Mouse (Mus musculus) CH12.LX (cell line): ENCODE results near the gene Focad. TPM values are rescaled to one million over a fixed set of nuclear protein-coding genes. Genes with fewer than 3 reads are reported as not detected.

Experiments used
- DNase-seq: peaks from one replicate; pipeline ENCODE4 v3.0.0-alpha.2; 2013; ENCODE audit errors: extremely low read depth
- H3K27ac ChIP-seq: 2 replicates; pipeline ENCODE4 v1.5.1; 2012; ENCODE audit warnings: low read depth, mild to moderate bottlenecking, control low read depth, moderate library complexity; ENCODE audit not compliant: insufficient read depth
- H3K27me3 ChIP-seq: replicated peaks from 2 replicates; pipeline ENCODE3; 2012; ENCODE audit warnings: inconsistent platforms
- H3K36me3 ChIP-seq, 2 experiments: replicated peaks in 1 of 2; 2 replicates each; pipeline versions ENCODE3 to v1.6.1; 2012; ENCODE audit warnings: inconsistent platforms in 1 of 2, low read length in 1 of 2, mild to moderate bottlenecking in 1 of 2, mixed read lengths in 1 of 2, moderate library complexity in 1 of 2; ENCODE audit not compliant: control insufficient read depth in 1 of 2, insufficient read depth in 1 of 2
- H3K4me1 ChIP-seq, 2 experiments: 2 replicates each; pipeline ENCODE4 v1.6.1; 2012; ENCODE audit warnings: inconsistent platforms in 1 of 2, moderate library complexity in 1 of 2; ENCODE audit not compliant: insufficient read depth in 2 of 2, control insufficient read depth in 1 of 2
- H3K4me2 ChIP-seq: 2 replicates; pipeline ENCODE4 v1.6.1; 2012; ENCODE audit warnings: low read depth, mild to moderate bottlenecking, control low read depth; ENCODE audit not compliant: poor library complexity, insufficient read depth, severe bottlenecking
- H3K4me3 ChIP-seq, 3 experiments: fragments of 150-350 bp in 1 of 3; sonication (generic) in 1 of 3; replicated peaks in 1 of 3; 2 replicates each; pipeline versions ENCODE3 to v1.5.1; 2011 to 2012; ENCODE audit warnings: low read depth in 2 of 3, low read length in 2 of 3, mild to moderate bottlenecking in 2 of 3, moderate library complexity in 2 of 3, control low read depth in 1 of 3, improper control_type of control experiment in 1 of 3, inconsistent platforms in 1 of 3, mixed read lengths in 1 of 3; ENCODE audit not compliant: poor library complexity in 1 of 3
- H3K79me2 ChIP-seq: replicated peaks from 2 replicates; pipeline ENCODE4 v1.6.1; 2012; ENCODE audit warnings: mild to moderate bottlenecking, moderate library complexity; ENCODE audit not compliant: control insufficient read depth, poor library complexity, insufficient read depth, severe bottlenecking; ENCODE audit errors: extremely low read depth
- H3K9ac ChIP-seq: 2 replicates; pipeline ENCODE4 v1.6.1; 2012; ENCODE audit warnings: low read depth, mild to moderate bottlenecking, control low read depth, moderate library complexity; ENCODE audit not compliant: insufficient read depth
- H3K9me3 ChIP-seq: replicated peaks from 2 replicates; pipeline ENCODE3; 2012; ENCODE audit warnings: low read length, inconsistent platforms, mixed read lengths
- BHLHE40 ChIP-seq: IDR thresholded peaks from 2 replicates; pipeline ENCODE4 v1.6.1; 2011; ENCODE audit warnings: mild to moderate bottlenecking, low read depth, low read length, improper control_type of control experiment
- CTCF ChIP-seq, 2 experiments: IDR thresholded peaks in 1 of 2; conservative IDR thresholded peaks in 1 of 2; 2 replicates each; pipeline ENCODE4 v1.5.1; 2011 to 2012; ENCODE audit warnings: low read depth in 2 of 2, low read length in 2 of 2, improper control_type of control experiment in 1 of 2, inconsistent platforms in 1 of 2, mild to moderate bottlenecking in 1 of 2, moderate library complexity in 1 of 2
- E2F4 ChIP-seq: IDR thresholded peaks from 2 replicates; pipeline ENCODE4 v1.6.1; 2011; ENCODE audit warnings: low read depth, low read length, improper control_type of control experiment; ENCODE audit not compliant: insufficient replicate concordance
- IRF4 ChIP-seq: IDR thresholded peaks from 2 replicates; pipeline ENCODE4 v1.6.1; 2014; ENCODE audit warnings: low read depth, mild to moderate bottlenecking, inconsistent platforms, low read length, improper control_type of control experiment
- JUND ChIP-seq: conservative IDR thresholded peaks from 2 replicates; pipeline ENCODE4 v1.6.1; 2011; ENCODE audit warnings: low read depth, low read length, improper control_type of control experiment
- KAT2A ChIP-seq: IDR thresholded peaks from 2 replicates; pipeline ENCODE4 v1.6.1; 2012; ENCODE audit warnings: low read length, improper control_type of control experiment, inconsistent platforms; ENCODE audit not compliant: insufficient replicate concordance
- MAFK ChIP-seq: IDR thresholded peaks from 2 replicates; pipeline ENCODE4 v1.6.1; 2011; ENCODE audit warnings: low read length, improper control_type of control experiment; ENCODE audit not compliant: insufficient replicate concordance
- MAX ChIP-seq: IDR thresholded peaks from 2 replicates; pipeline ENCODE4 v1.6.1; 2011; ENCODE audit warnings: low read length, improper control_type of control experiment
- NELFE ChIP-seq: IDR thresholded peaks from 2 replicates; pipeline ENCODE4 v1.6.1; 2011; ENCODE audit warnings: low read depth, low read length, improper control_type of control experiment
- PAX5 ChIP-seq: IDR thresholded peaks from 2 replicates; pipeline ENCODE4 v1.6.1; 2012; ENCODE audit warnings: low read length, inconsistent platforms, mixed read lengths
- SIN3A ChIP-seq: IDR thresholded peaks from 2 replicates; pipeline ENCODE4 v1.6.1; 2012; ENCODE audit warnings: low read length, improper control_type of control experiment, inconsistent platforms
- TBP ChIP-seq: conservative IDR thresholded peaks from 2 replicates; pipeline ENCODE4 v1.6.1; 2011; ENCODE audit warnings: low read depth, low read length, improper control_type of control experiment
- USF1 ChIP-seq: IDR thresholded peaks from 2 replicates; pipeline ENCODE4 v1.6.1; 2014; ENCODE audit warnings: low read depth, mild to moderate bottlenecking, inconsistent platforms, low read length, improper control_type of control experiment
- USF2 ChIP-seq: conservative IDR thresholded peaks from 2 replicates; pipeline ENCODE4 v1.6.1; 2011; ENCODE audit warnings: low read depth, low read length, improper control_type of control experiment
- ZC3H11A ChIP-seq: IDR thresholded peaks from 2 replicates; pipeline ENCODE4 v1.6.1; 2012; ENCODE audit warnings: low read depth, mild to moderate bottlenecking, inconsistent platforms, low read length, improper control_type of control experiment
- ZKSCAN1 ChIP-seq: IDR thresholded peaks from 2 replicates; pipeline ENCODE4 v1.6.1; 2012; ENCODE audit warnings: low read depth, inconsistent platforms, low read length, improper control_type of control experiment, borderline replicate concordance
- ZMIZ1 ChIP-seq: IDR thresholded peaks from 2 replicates; pipeline ENCODE4 v1.6.1; 2012; ENCODE audit warnings: low read depth, mild to moderate bottlenecking, inconsistent platforms, low read length, improper control_type of control experiment
- ZNF384 ChIP-seq: IDR thresholded peaks from 2 replicates; pipeline ENCODE4 v1.6.1; 2012; ENCODE audit warnings: low read depth, low read length, improper control_type of control experiment, inconsistent platforms
- dilution Hi-C: fragments of 300-500 bp; cut with MboI; formaldehyde crosslinking; loops from 2 replicates; pipeline ENCODE4 v1.14.3; 2020; ENCODE audit warnings: low sequenced_read_pairs; ENCODE audit not compliant: extremely low pct_unique_long_range_greater_than_20kb, extremely low pct_ligation_motif_present
- in situ Hi-C: fragments of 300-500 bp; cut with MboI; formaldehyde crosslinking; loops from 3 replicates; pipeline ENCODE4 v1.14.3; 2019; ENCODE audit warnings: low sequenced_read_pairs, low pct_ligation_motif_present, low pct_unique_long_range_greater_than_20kb, mixed read lengths
- polyA plus RNA-seq: library from polyadenylated mRNA; unstranded; fragments of >175 nt; gene quantifications from 2 replicates; pipeline ENCODE4 v1.2.1, GENCODE M21; 2012; ENCODE audit warnings: low read depth; ENCODE audit not compliant: insufficient read length
- total RNA-seq, 2 experiments: library from RNA; depleted of rRNA; stranded (reverse); fragments of 300-350 nt in 1 of 2; fragments of >200 nt in 1 of 2; gene quantifications; 2 replicates each; pipeline ENCODE4 v1.2.3; 2012 to 2014

Gene Focad
- total and polyA plus RNA-seq, 3 experiments = 17.3 to 18.9 (median 18.2) TPM

- Histone ChIP-seq H3K36me3 (no peaks in the 10 kb centered on the region), H3K27me3 (no peaks in the 10 kb centered on the region)
- dilution Hi-C loops = no loop called here
- no peak for DNase-seq
- TF ChIP-seq KAT2A = no peak
- no peak for TF ChIP-seq ZKSCAN1
- no peak for TF ChIP-seq IRF4
- TF ChIP-seq, all 38 proteins: peak for 0
- Histone ChIP-seq H3K9ac (no peak overlapping the region), H3K79me2 (no peaks in the 10 kb centered on the region), H3K9me3 (no peaks in the 10 kb centered on the region), H3K27ac (no peak overlapping the region), H3K4me2 (no peak overlapping the region), H3K4me3 (no peak overlapping the region), H3K4me1 (no peaks in the 10 kb centered on the region)
- in situ Hi-C loops = no loop called here
Measured at GRCm38 (mm10) chr4:88458093-88458492, 363.7 kb downstream of the Focad start.

GRCm38 (mm10) chr4:88458673-88459072 lies 364.2 kb downstream of the Focad start:
- Histone ChIP-seq H3K27me3 (no peaks in the 10 kb centered on the region), H3K9me3 (no peaks in the 10 kb centered on the region), H3K4me3 (no peak overlapping the region), H3K9ac (no peak overlapping the region), H3K4me1 (no peaks in the 10 kb centered on the region), H3K36me3 (no peaks in the 10 kb centered on the region), H3K27ac (no peak overlapping the region), H3K79me2 (no peaks in the 10 kb centered on the region), H3K4me2 (no peak overlapping the region)
- dilution Hi-C loops (no loop called here), in situ Hi-C loops (no loop called here)
- DNase-seq = no peak
- TF ChIP-seq JUND (no peak), E2F4 (no peak), BHLHE40 (no peak), SIN3A (no peak), CTCF (conservative IDR thresholded peaks at IDR 0.05 in 1 of 2, IDR thresholded peaks at IDR 0.05 in 1 of 2; ENCODE audit: low read depth in 2 of 2, low read length in 2 of 2) (no peak), ZMIZ1 (no peak), ZC3H11A (no peak), USF1 (no peak), USF2 (no peak), NELFE (no peak), MAX (no peak), MAFK (no peak), PAX5 (no peak), ZNF384 (no peak), TBP (no peak)

Other genes with a start within 250 kb of the Focad start
- gene Mllt3, start 61.3 kb upstream of the Focad start, total RNA-seq (2012; rRNA removed) = 5.9 and 10.1 TPM in 2 replicates
- 8.3 and 10.5 TPM in 2 replicates for gene Mllt3, start 61.3 kb upstream of the Focad start, total RNA-seq (2014; rRNA removed)
- gene Mllt3, start 61.3 kb upstream of the Focad start, polyA plus RNA-seq = 20.9 and 22.6 TPM in 2 replicates